Mouse (Mus musculus) hindbrain, postnatal 0 days (tissue): ENCODE data around the gene Slc16a8. TPM values are rescaled to one million over a fixed set of nuclear protein-coding genes. Genes with fewer than 3 reads are reported as not detected.
A peak's percentile ranks its signal among the peaks of the same experiment; 100 is the strongest.

Source experiments
- ATAC-seq: fragments of 200-750 bp; cut with Nextera tagmentation; 2 replicates; pipeline ENCODE4 v1.8.0; 2017; ENCODE audit warnings: mild to moderate bottlenecking, moderate TSS enrichment, moderate library complexity
- DNase-seq: peaks from one replicate; pipeline ENCODE4 v3.0.0-alpha.2; 2015; ENCODE audit warnings: low spot score
- H3K27ac ChIP-seq: fragments of 300-500 bp; sonication (generic); 2 replicates; pipeline ENCODE4 v1.5.1; 2014; ENCODE audit warnings: mild to moderate bottlenecking
- H3K27me3 ChIP-seq: fragments of 300-500 bp; sonication (generic); 2 replicates; pipeline ENCODE4 v1.6.1; 2014; ENCODE audit warnings: low read length, mixed read lengths; ENCODE audit not compliant: insufficient read depth
- H3K36me3 ChIP-seq: fragments of 300-500 bp; sonication (generic); 2 replicates; pipeline ENCODE4 v1.6.1; 2014; ENCODE audit warnings: low read length, mixed read lengths; ENCODE audit not compliant: insufficient read depth
- H3K4me1 ChIP-seq: fragments of 300-500 bp; sonication (generic); 2 replicates; pipeline ENCODE4 v1.6.1; 2014; ENCODE audit warnings: antibody characterized with exemption, low read length, mixed read lengths; ENCODE audit not compliant: insufficient read depth
- H3K4me2 ChIP-seq: fragments of 300-500 bp; sonication (generic); 2 replicates; pipeline ENCODE4 v1.6.1; 2014; ENCODE audit warnings: low read depth, mild to moderate bottlenecking, low read length, moderate library complexity, mixed read lengths
- H3K4me3 ChIP-seq: fragments of 300-500 bp; sonication (generic); 2 replicates; pipeline ENCODE4 v1.5.1; 2014; ENCODE audit warnings: low read length
- H3K9ac ChIP-seq: fragments of 300-500 bp; sonication (generic); replicated peaks from 2 replicates; pipeline ENCODE4 v1.6.1; 2014; ENCODE audit warnings: mild to moderate bottlenecking, low read length, moderate library complexity, mixed read lengths
- H3K9me3 ChIP-seq: fragments of 300-500 bp; sonication (generic); 2 replicates; pipeline ENCODE4 v1.6.1; 2016; ENCODE audit warnings: low read length, mixed read lengths
- CTCF ChIP-seq: IDR thresholded peaks from 2 replicates; pipeline ENCODE4 v1.5.1; 2016; ENCODE audit warnings: antibody characterized with exemption, control low read depth, low read depth
- WGBS: fragments of 180-500 bp; shearing (Covaris S2); extraction: QIAGEN DNeasy Blood & Tissue Kit; methylation state at CpG from one replicate; pipeline ENCODE4 v1.1.7; 2014; 5-methylcytosine and 5-hydroxymethylcytosine counted together
- polyA plus RNA-seq: library from polyadenylated mRNA; unstranded; fragments of >200 nt; fragmentation: Nextera tagmentation; extraction: Ambion mirVana; gene quantifications from 2 replicates; pipeline ENCODE4 v1.2.1, GENCODE M21; 2015
- total RNA-seq: library from RNA; depleted of rRNA; stranded (reverse); fragments of >200 nt; gene quantifications from 2 replicates; pipeline ENCODE4 v1.2.3, GENCODE M21; 2014

The Slc16a8 gene
- total and polyA plus RNA-seq, 2 experiments from 2014 or later, result 2.0 to 3.1 TPM

DNA sequence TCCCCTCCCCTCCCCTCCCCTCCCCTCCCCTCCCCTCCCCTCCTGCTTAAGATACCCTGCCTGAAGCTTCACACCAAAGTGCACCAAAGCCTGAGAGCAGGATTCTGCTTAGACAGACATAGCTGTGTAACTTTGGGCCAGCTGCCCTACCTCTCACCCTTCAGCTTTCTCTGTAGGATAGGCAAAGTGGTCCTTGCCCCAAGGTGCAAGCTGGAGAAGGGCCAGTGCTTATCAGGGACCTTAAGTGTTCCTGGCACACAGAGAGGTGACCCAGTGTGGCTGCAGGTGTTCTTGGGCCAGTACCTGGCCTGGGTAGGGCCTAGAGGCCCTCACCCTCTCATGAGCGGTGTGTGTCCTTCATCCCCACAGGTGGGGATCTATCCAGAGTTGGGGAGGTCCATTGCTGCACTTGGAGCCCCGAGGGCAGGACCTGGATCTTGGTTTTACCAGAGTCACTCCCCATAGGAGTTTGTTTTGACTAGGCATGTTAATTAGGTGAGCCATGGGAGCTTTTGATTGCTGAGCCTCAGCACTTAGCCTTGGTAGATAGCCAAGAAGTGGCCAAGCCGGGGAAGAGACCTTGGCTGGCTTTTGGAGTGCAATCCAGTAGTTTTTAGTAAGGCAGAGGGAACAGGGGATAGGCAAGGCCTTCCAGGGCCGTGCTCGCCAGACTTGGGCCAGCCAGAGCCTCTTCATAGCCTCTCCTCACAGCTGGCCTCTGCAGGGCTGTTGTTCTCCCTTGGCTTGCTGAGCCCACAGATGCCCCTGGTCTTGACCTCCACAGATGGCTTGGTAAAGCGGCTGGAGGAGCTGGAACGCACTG is 10.3 kb downstream of the Slc16a8 start:
- 56% methylated on average over 7 of the region's 7 CpGs for WGBS
- H3K27me3 ChIP-seq, result no peaks in the 10 kb centered on the region
- H3K36me3 ChIP-seq, result peaks cover 63% of the 10 kb centered on the region
- 0 out of 2 replicates have a peak, but pooled peaks cover 3% of the 10 kb centered on the region for H3K4me1 ChIP-seq
- no peak overlapping the region for H3K27ac ChIP-seq
- H3K9me3 ChIP-seq, result no peaks in the 10 kb centered on the region
- no peak for DNase-seq
- no peak for ATAC-seq
- no peak overlapping the region for H3K4me2 ChIP-seq
- TF ChIP-seq CTCF, result no peak
- H3K4me3 ChIP-seq, result no peak overlapping the region
- no peak overlapping the region for H3K9ac ChIP-seq

DNA sequence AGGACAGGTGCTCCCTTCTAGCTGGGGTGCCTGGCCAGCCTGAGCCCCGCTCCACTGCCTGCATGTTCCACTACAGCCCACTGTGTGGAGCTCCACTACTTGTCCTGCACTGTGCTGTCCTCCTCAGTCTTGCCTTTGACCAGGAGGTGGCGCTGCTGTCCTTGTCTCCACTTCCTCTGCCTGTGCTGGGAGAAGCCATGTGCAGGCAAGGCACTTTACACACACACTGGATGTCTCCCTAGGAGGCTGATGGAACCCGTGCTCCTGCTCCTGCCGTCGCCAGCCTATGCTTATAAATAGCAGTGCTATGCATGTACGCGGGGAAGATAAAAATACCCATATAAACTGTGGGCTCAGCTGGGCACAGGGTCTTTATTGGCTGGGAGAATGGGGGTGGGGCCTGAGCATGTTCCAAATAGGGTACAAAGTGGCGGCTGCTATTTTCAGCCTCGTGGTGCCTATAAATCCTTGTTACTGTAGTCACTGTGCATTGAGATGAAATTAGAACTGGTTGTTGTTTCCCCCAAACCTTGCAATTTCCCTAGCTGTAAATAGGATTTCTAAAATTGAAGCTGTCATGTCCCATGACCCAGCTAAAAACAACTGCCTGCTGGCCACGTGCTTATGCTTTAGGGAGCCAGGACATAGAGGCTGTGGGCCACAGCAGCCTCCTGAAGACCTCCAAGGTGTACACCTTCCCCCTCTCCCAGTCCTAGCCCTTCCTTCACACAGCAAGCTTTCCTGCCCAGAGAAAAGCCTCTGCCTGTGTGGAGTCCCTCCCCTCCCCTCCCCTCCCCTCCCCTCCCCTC is 11.1 kb downstream of the Slc16a8 start:
- 0 out of 2 replicates have a peak overlapping the region, but pooled peaks have one; percentile 13 for H3K9ac ChIP-seq
- peak; percentile 97 for ATAC-seq
- H3K9me3 ChIP-seq, result no peaks in the 10 kb centered on the region
- no peak overlapping the region for H3K4me3 ChIP-seq
- H3K27me3 ChIP-seq, result no peaks in the 10 kb centered on the region
- H3K4me1 ChIP-seq, result 0 out of 2 replicates have a peak, but pooled peaks cover 3% of the 10 kb centered on the region
- WGBS, result 12% methylated on average over 10 of the region's 10 CpGs
- peak overlapping the region; percentile 54 for H3K27ac ChIP-seq
- peak; percentile 97 for DNase-seq
- H3K36me3 ChIP-seq, result peaks cover 63% of the 10 kb centered on the region
- no peak overlapping the region; the same call in 1 of the 2 replicates for H3K4me2 ChIP-seq
- TF ChIP-seq CTCF, result peak; percentile 100

DNA sequence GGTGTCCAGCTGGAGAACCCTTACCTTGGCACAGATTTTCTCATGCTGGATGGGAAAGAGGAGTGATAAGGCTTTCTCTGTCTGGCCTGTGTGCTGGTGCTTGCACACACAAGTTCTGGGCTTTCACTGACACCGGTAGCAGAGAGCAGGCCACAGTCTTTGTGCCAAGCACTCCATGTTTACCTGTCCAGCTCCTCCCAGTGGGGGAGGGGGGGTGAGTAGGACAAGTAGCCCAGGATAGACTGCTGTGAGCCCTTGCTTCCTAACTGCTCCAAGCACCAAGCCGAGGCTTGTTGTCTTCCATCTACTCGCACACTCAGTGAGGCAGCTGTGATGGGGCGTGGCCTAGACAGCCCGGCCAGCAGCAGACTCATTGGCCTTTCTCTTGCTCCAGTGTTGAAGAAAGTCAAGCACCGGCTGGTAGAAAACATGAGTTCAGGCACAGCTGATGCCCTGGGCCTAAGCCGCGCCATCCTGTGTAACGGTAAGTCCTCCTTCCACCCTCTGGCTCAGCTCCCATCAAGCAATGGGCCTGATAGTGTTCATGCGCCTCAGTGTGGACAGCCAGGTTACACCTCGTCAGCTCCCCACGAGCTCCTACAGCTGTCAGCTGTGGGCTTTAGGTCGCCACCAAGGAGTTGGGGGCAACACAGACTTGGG is 11.9 kb downstream of the Slc16a8 start:
- Histone ChIP-seq H3K4me1 (0 out of 2 replicates have a peak, but pooled peaks cover 3% of the 10 kb centered on the region), H3K9me3 (no peaks in the 10 kb centered on the region), H3K36me3 (peaks cover 57% of the 10 kb centered on the region), H3K27me3 (no peaks in the 10 kb centered on the region), H3K4me2 (no peak overlapping the region), H3K4me3 (no peak overlapping the region), H3K9ac (0 out of 2 replicates have a peak overlapping the region, but pooled peaks have one; percentile 13), H3K27ac (no peak overlapping the region)
- DNase-seq (no peak), ATAC-seq (peak; percentile 59)
- TF ChIP-seq CTCF, result no peak
- 69% methylated on average over 13 of the region's 13 CpGs for WGBS

DNA sequence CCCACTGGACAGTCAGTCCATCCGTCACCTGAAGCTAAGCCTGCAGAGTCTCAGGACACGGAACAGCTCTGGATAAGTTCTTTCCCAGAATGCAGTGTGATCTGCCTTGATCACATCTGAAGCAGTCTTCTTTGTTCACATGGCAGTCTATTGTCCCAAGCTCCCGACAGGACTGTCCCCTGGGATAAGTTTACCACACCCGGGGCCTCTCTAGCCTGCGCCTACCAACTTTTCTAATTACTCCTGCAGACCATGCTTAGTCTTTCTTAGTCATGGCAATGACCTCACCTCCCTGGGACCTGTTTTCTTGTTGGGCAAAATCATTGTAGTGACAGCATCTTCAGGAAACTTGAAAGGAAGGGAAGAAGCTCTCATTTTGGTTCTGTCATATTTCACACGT is 16.5 kb downstream of the Slc16a8 start:
- H3K4me1 ChIP-seq, result no peaks in the 10 kb centered on the region
- WGBS, result 71% methylated on average over 6 of the region's 6 CpGs
- H3K27me3 ChIP-seq, result no peaks in the 10 kb centered on the region
- H3K36me3 ChIP-seq, result peaks cover 49% of the 10 kb centered on the region
- no peak overlapping the region for H3K9ac ChIP-seq
- ATAC-seq (no peak), DNase-seq (no peak)
- H3K4me2 ChIP-seq, result no peak overlapping the region
- no peak for TF ChIP-seq CTCF
- no peak overlapping the region for H3K27ac ChIP-seq
- H3K9me3 ChIP-seq, result no peaks in the 10 kb centered on the region
- H3K4me3 ChIP-seq, result no peak overlapping the region

DNA sequence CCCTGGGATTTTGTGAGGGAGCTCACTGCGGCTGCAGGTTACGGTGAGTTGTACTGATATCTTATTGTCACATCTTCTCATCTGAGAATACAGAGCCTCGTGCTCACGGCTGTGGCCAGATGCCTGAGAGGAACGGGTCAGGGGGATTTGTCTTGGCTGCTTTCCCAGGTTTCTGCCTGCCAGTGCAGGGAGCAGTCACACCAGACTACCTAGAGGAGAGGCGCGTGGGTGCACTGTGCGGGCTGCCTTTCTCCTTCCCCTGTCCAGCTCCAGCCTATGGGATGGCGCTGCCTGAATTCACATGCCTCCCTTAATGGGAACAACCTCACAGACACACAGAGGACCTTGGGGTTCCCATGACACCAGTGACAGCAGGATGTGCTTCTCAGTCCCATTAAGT is 19.3 kb downstream of the Slc16a8 start:
- no peak for TF ChIP-seq CTCF
- DNase-seq (peak; percentile 18), ATAC-seq (no peak)
- H3K4me2 ChIP-seq, result no peak overlapping the region
- no peak overlapping the region for H3K4me3 ChIP-seq
- no peaks in the 10 kb centered on the region for H3K4me1 ChIP-seq
- H3K27me3 ChIP-seq, result no peaks in the 10 kb centered on the region
- H3K36me3 ChIP-seq, result peaks cover 32% of the 10 kb centered on the region
- no peak overlapping the region for H3K9ac ChIP-seq
- 60% methylated on average over 9 of the region's 9 CpGs for WGBS
- H3K27ac ChIP-seq, result no peak overlapping the region
- H3K9me3 ChIP-seq, result no peaks in the 10 kb centered on the region

DNA sequence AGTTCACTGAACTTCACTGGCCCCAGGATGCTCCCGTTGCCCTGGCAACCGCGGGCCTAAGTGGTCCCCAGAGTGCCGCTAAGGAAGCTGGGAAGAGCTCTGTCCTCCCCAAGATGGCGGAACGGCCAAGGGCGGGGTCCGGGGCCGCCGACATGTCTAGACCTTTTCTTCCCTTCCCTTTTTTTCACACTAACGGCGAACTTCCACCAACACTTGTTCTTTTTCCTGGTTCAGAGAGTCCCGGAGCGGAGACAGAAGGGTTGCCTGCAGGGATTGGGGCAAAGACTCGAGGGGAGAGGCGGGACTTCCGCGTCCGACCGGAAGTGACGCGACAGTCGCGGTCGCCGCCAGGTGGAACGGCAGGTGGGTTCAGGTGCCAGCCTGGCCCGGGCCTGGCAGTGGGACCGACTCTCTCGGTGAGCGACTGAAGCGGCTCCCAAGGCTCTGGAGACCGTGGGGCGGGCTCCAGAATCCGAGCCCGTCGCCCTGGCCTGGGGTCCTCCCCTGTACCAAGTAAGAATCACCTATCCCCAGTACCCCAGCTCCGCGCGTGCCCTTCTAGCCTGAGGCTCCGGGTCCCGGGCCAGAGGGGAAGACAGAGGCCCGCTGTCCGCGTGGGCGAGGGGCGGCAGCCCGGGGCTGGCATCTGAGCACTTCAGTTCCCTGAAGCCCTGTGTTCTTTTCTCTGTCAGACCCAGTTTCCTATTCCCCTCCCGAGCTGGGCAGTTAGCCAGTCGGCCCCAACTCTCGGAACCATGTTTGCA is 25.3 kb downstream of the Slc16a8 start, which contains the start of the genes Pick1 and Gm49486:
Gene Pick1, plus strand, starts transcription at position 116 of the 764 bp plus-strand sequence.
Gene Gm49486, plus strand, starts transcription at position 334 of the 764 bp plus-strand sequence.
- DNase-seq (peak; percentile 93), ATAC-seq (peak; percentile 91)
- Histone ChIP-seq H3K4me1 (peaks cover 3% of the 10 kb centered on the region; the same call in 1 of the 2 replicates), H3K4me2 (peak within 1 kb of the TSS; percentile 92), H3K4me3 (peak within 1 kb of the TSS; percentile 65), H3K9me3 (no peaks in the 10 kb centered on the region), H3K27ac (peak within 1 kb of the TSS; percentile 91), H3K36me3 (no peaks in the 10 kb centered on the region), H3K9ac (peak within 1 kb of the TSS; percentile 83), H3K27me3 (no peaks in the 10 kb centered on the region)
- under 1% methylated on average over 51 of the region's 51 CpGs for WGBS
- TF ChIP-seq CTCF, result no peak
